Mouse (Mus musculus) cerebellum, adult 2 months (tissue): Measurements from ENCODE around the gene Emc8. TPM values are rescaled to one million over a fixed set of nuclear protein-coding genes. Genes with fewer than 3 reads are reported as not detected.

Experiments used
- DNase-seq, 2 experiments: peaks; one replicate each; pipeline ENCODE4 v3.0.0; 2021
- H3K27ac ChIP-seq: fragments of 200-500 bp; 2 replicates; pipeline ENCODE4 v1.5.1; 2012; ENCODE audit warnings: low read length, control low read depth, inconsistent platforms; ENCODE audit not compliant: insufficient read depth
- H3K27me3 ChIP-seq: fragments of 200-500 bp; 2 replicates; pipeline ENCODE4 v1.6.1; 2012; ENCODE audit warnings: inconsistent platforms, mild to moderate bottlenecking, low read length, moderate library complexity; ENCODE audit not compliant: control insufficient read depth, insufficient read depth
- H3K4me1 ChIP-seq: fragments of 200-500 bp; 2 replicates; pipeline ENCODE4 v1.6.1; 2011; ENCODE audit warnings: low read length; ENCODE audit not compliant: control insufficient read depth, insufficient read depth
- H3K4me3 ChIP-seq: fragments of 200-500 bp; replicated peaks from 2 replicates; pipeline ENCODE3; 2011; ENCODE audit warnings: mild to moderate bottlenecking, low read depth, low read length, control low read depth; ENCODE audit not compliant: insufficient read depth
- CTCF ChIP-seq: fragments of 200-500 bp; IDR thresholded peaks from 2 replicates; pipeline ENCODE4 v1.5.1; 2011; ENCODE audit warnings: low read depth, mild to moderate bottlenecking, control low read depth, low read length, moderate library complexity, borderline replicate concordance; ENCODE audit not compliant: insufficient read depth
- POLR2A ChIP-seq: fragments of 200-500 bp; IDR thresholded peaks from 2 replicates; pipeline ENCODE4 v1.6.1; 2011; ENCODE audit warnings: low read length, control low read depth, borderline replicate concordance; ENCODE audit not compliant: insufficient read depth
- WGBS: fragments of 180-500 bp; shearing (Covaris S2); methylation state at CpG from one replicate; pipeline ENCODE4 v1.1.7; 2018; 5-methylcytosine and 5-hydroxymethylcytosine counted together
- polyA plus RNA-seq: library from polyadenylated mRNA; depleted of rRNA; stranded (reverse); fragments of >200 nt; gene quantifications from 2 replicates; pipeline ENCODE4 v1.2.3, GENCODE M21; 2012

Emc8 gene
- polyA plus RNA-seq, 1 experiment: 65.3 TPM

DNA sequence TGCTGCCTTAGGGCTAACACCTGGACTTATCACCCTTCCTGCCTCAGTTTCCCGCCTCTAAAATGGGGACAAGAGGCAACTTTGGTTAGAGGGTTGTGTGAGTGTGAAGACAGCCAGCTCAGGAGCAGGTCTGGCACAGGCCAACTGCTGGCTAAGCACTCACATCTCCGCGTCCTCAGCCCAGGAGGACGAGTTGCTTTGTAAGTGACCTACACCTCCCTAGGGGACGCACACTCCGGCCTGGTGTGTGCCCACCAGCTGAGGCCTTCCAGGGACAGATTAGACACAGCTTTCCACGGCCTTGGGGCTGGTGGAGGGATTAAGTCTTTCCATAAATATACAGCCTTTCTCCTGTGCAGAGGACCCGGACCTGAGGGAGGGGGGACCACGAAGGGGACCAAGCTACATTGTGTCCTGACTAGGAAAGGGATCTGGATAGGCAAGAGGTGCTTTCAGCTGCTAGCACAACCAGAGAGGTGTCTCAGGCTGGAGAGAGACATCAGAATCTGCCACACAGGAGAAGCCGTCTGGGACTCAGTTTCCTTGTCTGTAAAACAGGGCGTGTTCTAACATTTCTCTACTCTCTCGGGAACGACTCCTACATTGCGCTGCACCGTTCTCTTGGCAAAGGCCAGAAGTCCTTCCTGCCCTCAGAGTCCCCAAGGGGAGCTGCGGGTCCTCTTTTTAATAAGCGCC, 35.3 kb downstream of the Emc8 start:
- WGBS: 43% methylated on average over 17 of the region's 17 CpGs
- H3K27ac ChIP-seq: no peak overlapping the region
- no peak for DNase-seq

DNA sequence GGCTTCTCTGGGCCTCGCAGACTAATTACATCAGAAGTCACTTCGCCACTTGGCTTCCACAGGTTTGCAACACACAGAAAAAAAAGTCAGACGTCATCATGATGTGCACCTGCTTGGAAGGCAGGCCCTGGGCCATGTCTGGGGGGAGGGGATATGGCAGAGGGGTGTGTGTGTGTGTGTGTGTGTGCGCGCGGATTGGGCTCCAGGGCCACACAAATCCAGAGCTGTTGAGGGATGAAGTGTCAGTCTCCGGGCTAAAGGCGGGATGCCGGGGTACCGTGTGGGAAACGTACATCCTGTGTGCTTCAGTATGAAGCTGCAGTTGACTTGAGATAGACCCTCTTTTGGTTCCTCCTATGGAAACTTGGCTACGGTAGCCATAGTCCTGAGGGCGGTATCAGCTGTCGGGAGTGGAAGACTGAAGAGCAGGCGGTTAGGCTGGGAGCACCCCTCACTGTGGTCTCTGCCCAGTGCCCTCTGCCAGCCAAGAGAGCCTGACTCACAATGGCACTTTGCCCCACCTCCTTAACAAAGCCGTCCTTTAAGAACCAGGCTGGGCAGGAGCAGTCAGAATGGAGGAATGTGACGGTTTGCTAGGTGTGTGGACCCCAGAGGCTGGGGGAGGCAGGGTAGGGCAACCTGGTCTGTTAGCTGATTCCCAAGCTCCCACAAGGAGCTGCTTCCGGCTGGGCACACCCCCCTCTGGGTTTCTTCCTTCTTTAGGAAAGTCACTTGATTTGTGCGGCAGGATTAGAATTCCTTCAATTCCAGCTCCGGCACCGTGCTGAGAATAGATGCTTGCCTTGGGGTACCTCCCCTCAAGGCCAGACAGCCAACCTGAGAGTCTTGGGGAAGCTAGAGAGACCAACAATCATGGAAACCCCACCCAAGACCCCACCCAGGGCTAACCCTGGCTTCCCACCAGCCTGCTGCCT, 36.7 kb downstream of the Emc8 start:
- Histone ChIP-seq H3K27me3 (no peaks in the 10 kb centered on the region), H3K4me1 (peaks cover 4% of the 10 kb centered on the region), H3K27ac (no peak overlapping the region), H3K4me3 (no peak overlapping the region)
- peak in 1 of 2 experiments; percentile 27 for DNase-seq
- WGBS: 76% methylated on average over 21 of the region's 21 CpGs
- TF ChIP-seq POLR2A (no peak), CTCF (no peak)

More for the DNA sequence above, 35.3 kb downstream of the Emc8 start:
- H3K27me3 ChIP-seq: no peaks in the 10 kb centered on the region
- H3K4me1 ChIP-seq: no peaks in the 10 kb centered on the region
- no peak for TF ChIP-seq CTCF
- no peak for TF ChIP-seq POLR2A
- H3K4me3 ChIP-seq: no peak overlapping the region

DNA sequence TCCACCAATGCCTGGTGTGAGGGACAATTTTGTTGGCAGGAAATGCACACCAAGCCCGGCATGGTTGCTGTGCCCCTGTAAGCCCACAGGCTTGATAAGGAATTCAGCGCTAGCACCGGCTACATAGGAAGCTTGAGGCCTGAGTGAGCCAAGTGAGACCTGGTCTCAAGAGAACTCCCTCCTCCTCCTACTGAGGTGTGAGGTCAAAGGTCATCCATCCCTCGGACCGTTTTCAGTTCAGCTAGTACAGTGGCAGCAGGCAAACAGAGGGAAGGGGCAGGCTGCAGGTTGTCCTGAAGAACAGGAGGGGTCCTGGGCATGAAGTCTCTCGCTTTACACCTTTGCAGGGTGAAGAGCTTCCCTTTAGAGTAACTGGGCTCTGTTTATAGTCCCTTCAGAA, 37.5 kb downstream of the Emc8 start:
- 73% methylated on average over 6 of the region's 6 CpGs for WGBS
- no peak overlapping the region for H3K4me3 ChIP-seq
- peaks cover 4% of the 10 kb centered on the region for H3K4me1 ChIP-seq
- no peak overlapping the region for H3K27ac ChIP-seq
- H3K27me3 ChIP-seq: no peaks in the 10 kb centered on the region
- DNase-seq: no peak
- TF ChIP-seq POLR2A (no peak), CTCF (no peak)

GRCm38 (mm10) chr8:120630031-120630430, 38.3 kb downstream of the Emc8 start:
- H3K4me3 ChIP-seq: no peak overlapping the region
- H3K4me1 ChIP-seq: peaks cover 4% of the 10 kb centered on the region
- no peaks in the 10 kb centered on the region for H3K27me3 ChIP-seq
- no peak for DNase-seq
- 66% methylated on average over 5 of the region's 5 CpGs for WGBS
- TF ChIP-seq CTCF (no peak), POLR2A (no peak)
- no peak overlapping the region for H3K27ac ChIP-seq

DNA sequence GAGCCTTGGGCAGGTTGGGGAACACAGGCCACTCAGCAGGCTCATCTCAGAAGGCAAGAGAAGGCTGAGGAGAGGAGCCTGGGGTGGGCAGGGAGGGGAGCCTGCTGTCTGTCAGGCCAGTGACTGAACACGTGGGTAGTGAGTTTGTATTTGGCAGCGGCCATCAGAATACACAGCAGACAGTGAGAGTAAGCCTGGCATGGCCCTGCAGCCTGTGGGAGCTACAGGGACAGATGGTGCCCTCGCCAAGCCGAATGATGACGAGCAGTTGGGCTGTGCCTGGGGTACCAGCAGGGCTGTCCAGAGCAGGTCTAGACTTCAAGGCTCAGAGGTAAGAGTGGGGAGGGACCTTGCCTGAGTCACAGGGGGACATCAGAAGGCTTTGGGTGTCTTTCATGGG, 41.1 kb downstream of the Emc8 start:
- WGBS: 6% methylated on average over 5 of the region's 5 CpGs
- Histone ChIP-seq H3K4me1 (peaks cover 4% of the 10 kb centered on the region), H3K4me3 (no peak overlapping the region), H3K27ac (no peak overlapping the region), H3K27me3 (no peaks in the 10 kb centered on the region)
- peak; percentile 74 to 88 for DNase-seq
- TF ChIP-seq CTCF (no peak), POLR2A (no peak)

- no peak for DNase-seq
- peaks cover 4% of the 10 kb centered on the region for H3K4me1 ChIP-seq
- no peak overlapping the region for H3K4me3 ChIP-seq
- whole genome bisulfite sequencing: 86% methylated on average over 11 of the region's 11 CpGs
- no peak for TF ChIP-seq CTCF
- no peak for TF ChIP-seq POLR2A
- H3K27me3 ChIP-seq: no peaks in the 10 kb centered on the region
- H3K27ac ChIP-seq: no peak overlapping the region
Measured at GRCm38 (mm10) chr8:120626461-120626860, 41.9 kb downstream of the Emc8 start.

GRCm38 (mm10) chr8:120623608-120624007, 44.8 kb downstream of the Emc8 start:
- H3K4me1 ChIP-seq: peaks cover 4% of the 10 kb centered on the region
- WGBS: 75% methylated on average over 2 of the region's 2 CpGs
- no peak overlapping the region for H3K27ac ChIP-seq
- no peak overlapping the region for H3K4me3 ChIP-seq
- DNase-seq: no peak
- TF ChIP-seq POLR2A (no peak), CTCF (no peak)
- no peaks in the 10 kb centered on the region for H3K27me3 ChIP-seq

- H3K27me3 ChIP-seq: no peaks in the 10 kb centered on the region
- no peak for DNase-seq
- 86% methylated on average over 14 of the region's 14 CpGs for WGBS
- TF ChIP-seq CTCF: no peak
- TF ChIP-seq POLR2A: no peak
- no peak overlapping the region for H3K27ac ChIP-seq
- no peak overlapping the region for H3K4me3 ChIP-seq
- peaks cover 3% of the 10 kb centered on the region for H3K4me1 ChIP-seq
Measured at GRCm38 (mm10) chr8:120622161-120622560, 46.2 kb downstream of the Emc8 start.
